Mouse (Mus musculus): ENCODE data around the gene C1ql1. TPM values are rescaled to one million over a fixed set of nuclear protein-coding genes. Genes with fewer than 3 reads are reported as not detected.

The C1ql1 gene
- 6.0 and 7.9 TPM in 2 replicates for polyA plus RNA-seq (2015; fragmentation: Nextera tagmentation; extraction: Ambion mirVana)

DNA sequence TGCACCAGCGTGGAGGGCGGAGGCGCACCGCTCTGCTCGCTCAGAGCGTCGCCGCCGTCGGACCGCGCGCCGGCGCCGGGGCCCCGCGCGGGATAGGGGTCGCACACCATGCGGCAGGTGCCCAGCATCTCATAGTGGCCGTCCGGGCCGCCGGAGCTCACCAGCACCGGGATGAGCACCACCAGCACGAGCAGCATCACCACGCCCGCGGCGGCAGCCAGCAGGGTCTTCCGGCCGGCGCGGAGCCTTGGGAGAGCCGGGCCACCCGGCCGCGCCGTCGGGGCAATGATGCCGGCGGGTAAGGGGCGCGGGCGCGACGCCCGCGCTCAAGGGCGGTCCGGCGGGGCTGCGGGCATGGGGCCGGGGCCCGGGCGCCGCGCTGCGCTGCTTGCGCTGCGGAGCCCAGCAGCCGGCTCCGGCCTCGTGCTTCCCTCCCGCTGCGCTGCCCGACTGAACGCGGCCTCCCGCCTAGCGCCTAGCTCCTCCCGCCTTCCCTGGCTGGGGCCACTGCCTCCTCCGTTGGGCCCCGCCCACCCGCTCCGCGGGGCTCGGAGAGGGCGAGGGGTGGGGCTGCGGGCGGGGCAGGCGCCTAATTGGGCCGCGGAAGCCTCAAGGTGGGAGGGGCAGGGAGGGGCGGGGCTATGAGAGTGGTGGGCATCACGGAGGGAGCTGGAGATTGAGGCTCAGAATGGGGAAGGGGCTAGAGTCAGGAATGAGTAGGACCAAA is at the start of gene C1ql1:
C1ql1 (minus strand) TSS at position 424 of the 727 bp plus-strand sequence.
- Histone ChIP-seq H3K4me3 (ENCODE audit: low read depth, low read length) (peak within 1 kb of the TSS; percentile 42), H3K9ac (ENCODE audit: low read depth, low read length) (peak within 1 kb of the TSS; percentile 48), H3K4me2 (ENCODE audit: low read length) (peak within 1 kb of the TSS; percentile 61), H3K27me3 (ENCODE audit: control insufficient read depth, insufficient read depth, low read depth, low read length) (peaks cover 76% of the 10 kb centered on the region), H3K9me3 (replicated peaks; ENCODE audit: control insufficient read depth, low read length, poor library complexity, severe bottlenecking) (no peaks in the 10 kb centered on the region), H3K4me1 (ENCODE audit: control insufficient read depth, insufficient read depth, low read length) (peaks cover 30% of the 10 kb centered on the region), H3K36me3 (ENCODE audit: control insufficient read depth, insufficient read depth, low read length) (no peaks in the 10 kb centered on the region), H3K27ac (ENCODE audit: low read length) (no peak within 1 kb of the TSS)
- peak; percentile 41; the same call in 1 of the 2 replicates for ATAC-seq
- under 1% methylated on average over 83 of the region's 87 CpGs for WGBS

DNA sequence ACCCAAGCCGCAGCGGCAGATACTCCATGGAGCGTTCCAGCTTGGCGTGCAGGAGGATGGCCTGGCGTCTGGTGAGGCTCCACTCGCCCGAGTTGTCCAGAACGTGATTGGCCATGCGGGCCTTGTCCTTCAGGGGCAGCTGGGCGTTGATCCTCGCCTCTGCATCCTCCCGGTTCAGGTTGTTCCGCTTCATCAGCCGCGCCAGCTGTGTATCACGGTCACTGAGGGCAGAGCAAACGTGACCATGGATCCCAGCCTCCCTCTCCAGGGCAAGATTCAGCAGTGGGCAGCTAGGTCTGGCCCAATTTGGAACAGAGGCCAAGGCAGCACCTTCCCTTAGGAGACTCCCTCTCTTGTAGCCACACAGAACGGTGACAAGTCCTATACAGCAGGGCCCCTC is 48.5 kb upstream of the C1ql1 start:
- H3K36me3 ChIP-seq (ENCODE audit: control insufficient read depth, insufficient read depth, low read length), result peaks cover 37% of the 10 kb centered on the region
- H3K4me3 ChIP-seq (ENCODE audit: low read depth, low read length), result no peak overlapping the region
- 85% methylated on average over 18 of the region's 18 CpGs for WGBS
- H3K4me1 ChIP-seq (ENCODE audit: control insufficient read depth, insufficient read depth, low read length), result peaks cover 22% of the 10 kb centered on the region
- H3K27ac ChIP-seq (ENCODE audit: low read length), result no peak overlapping the region
- no peak overlapping the region for H3K4me2 ChIP-seq (ENCODE audit: low read length)
- H3K27me3 ChIP-seq (ENCODE audit: control insufficient read depth, insufficient read depth, low read depth, low read length), result no peaks in the 10 kb centered on the region
- no peaks in the 10 kb centered on the region for H3K9me3 ChIP-seq (replicated peaks; ENCODE audit: control insufficient read depth, low read length, poor library complexity, severe bottlenecking)
- H3K9ac ChIP-seq (ENCODE audit: low read depth, low read length), result no peak overlapping the region
- ATAC-seq, result no peak

DNA sequence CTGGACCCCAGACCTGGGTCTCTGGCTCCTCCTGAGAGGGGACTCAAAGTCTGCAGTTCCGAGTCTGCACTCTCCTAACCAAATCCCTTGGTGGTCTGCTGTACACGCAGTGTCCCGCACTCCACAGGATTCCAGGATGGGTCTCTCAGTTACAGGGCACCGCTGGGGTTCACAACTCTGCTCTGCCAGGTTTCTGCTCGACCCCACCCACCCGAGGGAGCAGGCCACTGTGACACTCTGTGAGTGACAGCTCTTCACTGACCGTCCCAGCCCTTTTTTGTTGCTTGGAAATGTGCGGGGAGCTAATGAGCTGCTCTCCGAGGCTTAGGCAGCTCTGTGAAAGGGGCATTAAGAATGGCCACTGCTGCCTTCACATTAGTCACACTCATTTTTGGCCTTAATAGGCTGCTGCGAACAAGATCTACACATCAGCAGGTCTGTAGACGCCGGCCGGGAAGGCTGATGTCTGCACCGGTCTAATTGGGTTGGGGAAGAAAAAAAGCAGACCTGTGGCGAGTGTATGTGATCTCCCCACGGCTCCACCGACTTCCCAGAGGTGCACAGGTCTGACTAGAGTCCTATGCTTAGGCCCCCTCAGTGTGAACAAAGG is 47.0 kb upstream of the C1ql1 start:
- ATAC-seq, result peak; percentile 44; the same call in 1 of the 2 replicates
- no peak overlapping the region for H3K9ac ChIP-seq (ENCODE audit: low read depth, low read length)
- H3K36me3 ChIP-seq (ENCODE audit: control insufficient read depth, insufficient read depth, low read length), result peaks cover 29% of the 10 kb centered on the region
- no peak overlapping the region for H3K4me2 ChIP-seq (ENCODE audit: low read length)
- no peak overlapping the region for H3K27ac ChIP-seq (ENCODE audit: low read length)
- no peak overlapping the region for H3K4me3 ChIP-seq (ENCODE audit: low read depth, low read length)
- H3K27me3 ChIP-seq (ENCODE audit: control insufficient read depth, insufficient read depth, low read depth, low read length), result peaks cover 8% of the 10 kb centered on the region; the same call in 1 of the 2 replicates
- 22% methylated on average over 17 of the region's 17 CpGs for WGBS
- peaks cover 19% of the 10 kb centered on the region for H3K4me1 ChIP-seq (ENCODE audit: control insufficient read depth, insufficient read depth, low read length)
- no peaks in the 10 kb centered on the region for H3K9me3 ChIP-seq (replicated peaks; ENCODE audit: control insufficient read depth, low read length, poor library complexity, severe bottlenecking)

DNA sequence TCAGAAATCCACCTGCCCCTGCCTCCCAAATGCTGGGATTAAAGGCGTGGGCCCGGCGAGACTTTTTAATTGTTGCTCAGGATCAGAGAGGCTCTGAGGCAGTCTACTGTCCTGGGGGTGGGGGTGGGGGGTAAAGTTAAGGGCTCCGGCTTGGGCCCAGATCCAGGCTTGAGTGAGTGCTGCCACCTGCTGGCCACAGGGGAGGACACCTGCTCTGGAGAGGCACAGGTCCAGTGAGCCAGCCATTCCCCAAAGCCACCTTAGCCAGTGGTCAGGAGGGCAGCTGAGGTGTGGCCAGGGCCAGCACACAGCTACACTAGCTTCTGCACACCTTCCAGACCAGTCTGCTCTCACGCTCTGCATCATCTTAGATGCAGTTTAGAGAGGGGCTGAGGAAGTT is 46.5 kb upstream of the C1ql1 start:
- Histone ChIP-seq H3K27ac (ENCODE audit: low read length) (no peak overlapping the region), H3K9me3 (replicated peaks; ENCODE audit: control insufficient read depth, low read length, poor library complexity, severe bottlenecking) (no peaks in the 10 kb centered on the region), H3K4me2 (ENCODE audit: low read length) (no peak overlapping the region), H3K4me1 (ENCODE audit: control insufficient read depth, insufficient read depth, low read length) (peaks cover 19% of the 10 kb centered on the region), H3K4me3 (ENCODE audit: low read depth, low read length) (no peak overlapping the region), H3K9ac (ENCODE audit: low read depth, low read length) (no peak overlapping the region), H3K36me3 (ENCODE audit: control insufficient read depth, insufficient read depth, low read length) (peaks cover 29% of the 10 kb centered on the region), H3K27me3 (ENCODE audit: control insufficient read depth, insufficient read depth, low read depth, low read length) (peaks cover 9% of the 10 kb centered on the region; the same call in 1 of the 2 replicates)
- ATAC-seq, result peak; percentile 54
- WGBS, result 5% methylated on average over 5 of the region's 5 CpGs

DNA sequence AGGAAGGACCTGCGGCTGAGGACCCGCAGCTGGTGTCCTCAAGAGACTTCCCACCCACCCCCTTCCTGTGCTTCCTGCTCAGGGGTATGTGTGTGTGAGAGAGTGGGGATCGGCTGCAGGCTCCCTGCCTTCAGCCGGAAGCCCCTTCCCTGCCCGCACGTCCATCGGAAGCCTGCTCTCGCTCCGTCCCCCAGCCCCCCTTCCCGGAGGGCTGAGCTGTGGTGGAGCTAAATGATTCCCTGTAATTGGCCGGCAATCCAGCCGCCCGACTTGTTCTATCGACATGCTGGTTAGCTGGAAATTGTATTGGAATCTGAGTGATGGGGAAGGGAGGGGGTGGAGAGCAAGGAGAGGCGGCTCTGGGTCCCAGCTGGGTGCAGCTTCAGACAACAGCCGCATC is 45.2 kb upstream of the C1ql1 start:
- WGBS, result under 1% methylated on average over 16 of the region's 16 CpGs
- H3K4me1 ChIP-seq (ENCODE audit: control insufficient read depth, insufficient read depth, low read length), result peaks cover 19% of the 10 kb centered on the region
- peaks cover 9% of the 10 kb centered on the region; the same call in 1 of the 2 replicates for H3K27me3 ChIP-seq (ENCODE audit: control insufficient read depth, insufficient read depth, low read depth, low read length)
- peaks cover 26% of the 10 kb centered on the region for H3K36me3 ChIP-seq (ENCODE audit: control insufficient read depth, insufficient read depth, low read length)
- H3K9ac ChIP-seq (ENCODE audit: low read depth, low read length), result peak overlapping the region; percentile 58
- peak overlapping the region; percentile 14 for H3K4me3 ChIP-seq (ENCODE audit: low read depth, low read length)
- H3K9me3 ChIP-seq (replicated peaks; ENCODE audit: control insufficient read depth, low read length, poor library complexity, severe bottlenecking), result no peaks in the 10 kb centered on the region
- ATAC-seq, result no peak
- H3K4me2 ChIP-seq (ENCODE audit: low read length), result peak overlapping the region; percentile 52
- no peak overlapping the region for H3K27ac ChIP-seq (ENCODE audit: low read length)

DNA sequence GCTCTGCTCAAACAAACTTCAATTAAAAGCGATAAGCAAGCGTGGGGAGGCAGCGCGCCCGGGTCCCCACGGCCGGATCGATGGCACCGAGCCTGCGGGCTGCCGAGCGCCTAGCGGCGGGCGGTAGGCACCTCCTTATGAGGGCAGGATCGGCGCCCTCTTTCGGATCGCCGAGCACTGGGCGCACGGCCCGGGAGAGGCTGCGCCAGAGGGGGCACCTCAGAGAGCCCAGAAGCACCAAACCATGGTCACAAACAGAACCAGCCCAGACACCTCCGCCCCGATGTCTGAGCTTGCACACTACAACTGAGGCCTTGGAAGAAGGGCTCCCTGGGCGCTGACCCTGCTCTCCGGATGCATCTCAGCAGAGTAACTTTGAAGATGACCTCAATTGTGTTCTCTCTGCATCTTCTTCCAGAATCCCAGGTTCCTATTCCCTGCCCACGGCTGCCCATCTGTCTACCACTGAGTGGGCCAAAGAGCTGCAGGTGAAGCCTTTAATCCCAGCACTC is 43.7 kb upstream of the C1ql1 start:
- 1% methylated on average over 29 of the region's 29 CpGs for WGBS
- peaks cover 9% of the 10 kb centered on the region; the same call in 1 of the 2 replicates for H3K27me3 ChIP-seq (ENCODE audit: control insufficient read depth, insufficient read depth, low read depth, low read length)
- peak overlapping the region; percentile 81 for H3K4me2 ChIP-seq (ENCODE audit: low read length)
- peak overlapping the region; percentile 59 for H3K9ac ChIP-seq (ENCODE audit: low read depth, low read length)
- 0 out of 2 replicates have a peak, but pooled peaks have one; percentile 10 for ATAC-seq
- H3K9me3 ChIP-seq (replicated peaks; ENCODE audit: control insufficient read depth, low read length, poor library complexity, severe bottlenecking), result no peaks in the 10 kb centered on the region
- H3K36me3 ChIP-seq (ENCODE audit: control insufficient read depth, insufficient read depth, low read length), result peaks cover 13% of the 10 kb centered on the region; the same call in 1 of the 2 replicates
- peak overlapping the region; percentile 39 for H3K4me3 ChIP-seq (ENCODE audit: low read depth, low read length)
- peaks cover 19% of the 10 kb centered on the region for H3K4me1 ChIP-seq (ENCODE audit: control insufficient read depth, insufficient read depth, low read length)
- H3K27ac ChIP-seq (ENCODE audit: low read length), result no peak overlapping the region

DNA sequence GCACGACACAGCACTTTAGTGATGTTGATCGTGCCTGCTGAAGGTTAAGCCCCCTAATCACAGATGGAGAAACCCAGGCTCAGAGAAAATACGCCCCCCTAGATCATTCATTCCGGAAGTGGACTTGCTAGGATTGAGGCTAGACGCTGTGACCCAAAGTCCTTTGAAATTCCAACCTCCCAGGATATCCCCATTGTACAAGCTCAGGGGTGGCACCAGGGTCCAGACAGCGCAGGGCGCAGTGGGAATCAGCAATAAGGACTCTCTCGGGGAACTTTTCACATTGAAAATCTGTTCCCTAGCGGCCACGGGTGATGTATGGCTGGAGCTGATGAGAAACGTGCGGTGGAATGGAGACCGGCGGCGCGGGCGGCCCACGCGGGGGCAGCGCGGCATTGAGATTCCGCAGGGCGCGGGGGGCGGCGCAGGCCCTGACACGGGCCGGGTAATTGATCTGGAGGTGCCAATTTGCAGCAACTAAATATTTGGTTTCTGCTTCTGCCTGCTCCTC is 43.2 kb upstream of the C1ql1 start:
- H3K4me3 ChIP-seq (ENCODE audit: low read depth, low read length), result peak overlapping the region; percentile 39
- WGBS, result 4% methylated on average over 28 of the region's 28 CpGs
- H3K9me3 ChIP-seq (replicated peaks; ENCODE audit: control insufficient read depth, low read length, poor library complexity, severe bottlenecking), result no peaks in the 10 kb centered on the region
- H3K9ac ChIP-seq (ENCODE audit: low read depth, low read length), result peak overlapping the region; percentile 59
- H3K36me3 ChIP-seq (ENCODE audit: control insufficient read depth, insufficient read depth, low read length), result peaks cover 8% of the 10 kb centered on the region; the same call in 1 of the 2 replicates
- no peak overlapping the region for H3K27ac ChIP-seq (ENCODE audit: low read length)
- no peak for ATAC-seq
- H3K27me3 ChIP-seq (ENCODE audit: control insufficient read depth, insufficient read depth, low read depth, low read length), result peaks cover 9% of the 10 kb centered on the region; the same call in 1 of the 2 replicates
- H3K4me1 ChIP-seq (ENCODE audit: control insufficient read depth, insufficient read depth, low read length), result peaks cover 20% of the 10 kb centered on the region
- peak overlapping the region; percentile 81 for H3K4me2 ChIP-seq (ENCODE audit: low read length)

DNA sequence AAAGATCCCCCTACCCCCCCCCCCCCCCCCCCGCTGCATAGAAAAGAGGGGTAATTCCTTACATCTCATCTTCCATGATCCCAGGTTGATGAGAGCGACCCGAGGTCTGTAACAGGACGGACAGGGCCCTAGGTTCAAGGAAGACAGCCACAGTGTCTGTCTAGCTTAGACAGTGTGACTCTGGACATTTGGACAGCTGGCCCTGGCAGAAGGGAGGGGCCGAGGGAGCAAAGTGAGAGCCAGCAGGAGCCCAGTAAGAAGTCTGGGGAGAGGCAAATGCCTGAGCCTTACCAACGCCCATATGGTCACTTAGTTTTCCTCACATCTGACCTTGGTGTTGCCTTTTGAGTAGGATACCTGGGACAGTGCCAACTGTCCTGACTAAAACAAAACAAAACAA is 38.7 kb upstream of the C1ql1 start:
- 52% methylated on average over 5 of the region's 6 CpGs for WGBS
- Histone ChIP-seq H3K4me2 (ENCODE audit: low read length) (no peak overlapping the region), H3K27me3 (ENCODE audit: control insufficient read depth, insufficient read depth, low read depth, low read length) (peaks cover 9% of the 10 kb centered on the region; the same call in 1 of the 2 replicates), H3K4me3 (ENCODE audit: low read depth, low read length) (no peak overlapping the region), H3K9me3 (replicated peaks; ENCODE audit: control insufficient read depth, low read length, poor library complexity, severe bottlenecking) (no peaks in the 10 kb centered on the region), H3K36me3 (ENCODE audit: control insufficient read depth, insufficient read depth, low read length) (no peaks in the 10 kb centered on the region), H3K9ac (ENCODE audit: low read depth, low read length) (no peak overlapping the region), H3K4me1 (ENCODE audit: control insufficient read depth, insufficient read depth, low read length) (peaks cover 8% of the 10 kb centered on the region), H3K27ac (ENCODE audit: low read length) (no peak overlapping the region)
- no peak for ATAC-seq

Measured in midbrain, embryonic 16.5 days (tissue).